Mouse (Mus musculus) heart, adult 8-10 months (tissue): ENCODE measurements at regions not wholly inside any gene's neighbourhood (a gene's known extent, or its start where the extent isn't known, plus 50 kb on each side); places are given as distances from the start of the nearest gene placed in this dataset.
A peak's percentile ranks its signal among the peaks of the same experiment; 100 is the strongest.

Experiments used
- DNase-seq: peaks from one replicate; pipeline ENCODE4 v3.0.0; 2022; ENCODE audit warnings: low spot score

- DNase-seq = no peak
These were observed 88.0 kb downstream of the Tent5c start for GRCm38 (mm10) chr3:100401080-100401479.

GRCm38 (mm10) chr3:100397491-100397890 is 91.6 kb downstream of the Tent5c start:
- no peak for DNase-seq

- DNase-seq = peak; percentile 41
These were observed 94.1 kb downstream of the Tent5c start for GRCm38 (mm10) chr3:100394911-100395604.

GRCm38 (mm10) chr3:100393956-100394355 is 95.2 kb downstream of the Tent5c start:
- no peak for DNase-seq

GRCm38 (mm10) chr3:100382181-100382580 is 106.9 kb downstream of the Tent5c start:
- no peak for DNase-seq

GRCm38 (mm10) chr3:100381363-100381762 is 107.8 kb downstream of the Tent5c start:
- no peak for DNase-seq

- no peak for DNase-seq
These were observed 113.0 kb downstream of the Tent5c start for GRCm38 (mm10) chr3:100376162-100376561.

GRCm38 (mm10) chr3:100366884-100367840 is 122.0 kb downstream of the Tent5c start:
- DNase-seq = no peak

GRCm38 (mm10) chr3:100366447-100366846 is 122.7 kb downstream of the Tent5c start:
- DNase-seq = no peak

- DNase-seq = no peak
These were observed 123.7 kb downstream of the Tent5c start for GRCm38 (mm10) chr3:100365354-100365945.

- no peak for DNase-seq
These were observed 124.4 kb downstream of the Tent5c start for GRCm38 (mm10) chr3:100364706-100365105.

GRCm38 (mm10) chr3:100362983-100363382 is 126.1 kb downstream of the Tent5c start:
- DNase-seq = no peak

GRCm38 (mm10) chr3:100360019-100360418 is 129.1 kb downstream of the Tent5c start:
- DNase-seq = no peak

GRCm38 (mm10) chr3:100359036-100359435 is 130.1 kb downstream of the Tent5c start:
- peak; percentile 20 for DNase-seq

- no peak for DNase-seq
These were observed 155.6 kb downstream of the Tent5c start for GRCm38 (mm10) chr3:100333478-100333877.

- DNase-seq = no peak
These were observed 156.2 kb upstream of the Wdr3 start for GRCm38 (mm10) chr3:100318357-100318756.

GRCm38 (mm10) chr3:100287818-100288217 is 125.6 kb upstream of the Wdr3 start:
- no peak for DNase-seq

- no peak for DNase-seq
These were observed 104.8 kb upstream of the Wdr3 start for GRCm38 (mm10) chr3:100266976-100267375.

- DNase-seq = no peak
These were observed 102.8 kb upstream of the Wdr3 start for GRCm38 (mm10) chr3:100264991-100265390.
